In the genomic region with DNA sequence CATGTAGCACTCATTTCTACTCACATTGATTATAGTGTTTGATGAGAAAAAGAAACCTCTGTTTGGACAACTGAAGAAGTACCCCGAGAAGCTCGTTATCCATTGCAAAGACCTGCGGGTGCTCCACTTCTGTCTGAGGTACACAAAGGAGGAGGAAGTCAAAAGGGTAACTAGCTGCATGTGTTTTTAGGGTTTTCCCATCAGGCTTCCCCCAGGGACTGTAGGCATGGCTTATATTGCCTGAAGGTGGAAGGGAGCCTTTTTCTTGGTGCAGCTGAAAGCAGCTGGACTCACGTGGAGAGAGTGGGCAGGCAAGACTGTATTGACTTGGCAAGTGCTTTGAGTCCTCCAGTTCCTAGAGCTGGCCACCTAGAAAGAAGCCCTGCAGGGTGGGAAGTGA, we compare ENCODE assay signal across 27 mouse cellular contexts. TPM values are rescaled to one million over a fixed set of nuclear protein-coding genes. Genes with fewer than 3 reads are reported as not detected.
DNase-seq lines count a peak whose midpoint lies in the region; ATAC-seq and TF ChIP-seq lines count a peak whose summit lies in the region.
"Had no signal": no experiment of that assay in that cellular context is flagged by ENCODE, and none has a peak within 500 bp of the region (broad histone marks: within the 10 kb centered on the region; RNA-seq: fewer than 3 reads in every experiment).

No protein-coding gene starts in this region.

- no peak for DNase-seq in heart, adult 8-10 months (ENCODE audit: low spot score)
- DNase-seq in liver, embryonic 11.5 days (ENCODE audit: low spot score) = no peak
- peak; percentile 67 for DNase-seq in midbrain, embryonic 11.5 days (ENCODE audit: low spot score, missing footprints)
- DNase-seq in urinary bladder, postnatal 4 days (ENCODE audit: low spot score in 2 of 2) = no peak
- DNase-seq: adrenal gland, postnatal 10 days; adrenal gland, postnatal 36 days; cerebellum, adult 18-20 months; cerebellum, adult 9-10 months; cerebellum, postnatal 14 days; forebrain, postnatal 0 days; gastrocnemius, adult 2 months; gastrocnemius, postnatal 14 days; heart, adult 18-20 months; heart, postnatal 4 days had no signal

- peaks cover 89% of the 10 kb centered on the region for H3K36me3 ChIP-seq in heart, embryonic 13.5 days
- H3K36me3 ChIP-seq in liver, embryonic 12.5 days = peaks cover 80% of the 10 kb centered on the region
- H3K36me3 ChIP-seq in liver, embryonic 11.5 days (ENCODE audit: control insufficient read depth, insufficient read depth, low read length) = peaks cover 14% of the 10 kb centered on the region; the same call in 1 of the 2 replicates
- peaks cover 5% of the 10 kb centered on the region for H3K36me3 ChIP-seq in midbrain, embryonic 11.5 days (ENCODE audit: control insufficient read depth, insufficient read depth, low read length)
- peaks cover 70% of the 10 kb centered on the region for H3K36me3 ChIP-seq in midbrain, embryonic 13.5 days
- H3K36me3 ChIP-seq in small intestine, adult 2 months (ENCODE audit: control insufficient read depth, insufficient read depth, low read length) = peaks cover 60% of the 10 kb centered on the region

- no peak overlapping the region for H3K4me3 ChIP-seq in heart, embryonic 13.5 days
- H3K4me3 ChIP-seq in liver, embryonic 12.5 days = no peak overlapping the region
- H3K4me3 ChIP-seq in liver, embryonic 11.5 days (ENCODE audit: low read depth, low read length) = no peak overlapping the region
- H3K4me3 ChIP-seq in midbrain, embryonic 11.5 days (ENCODE audit: low read depth, low read length) = no peak overlapping the region
- no peak overlapping the region for H3K4me3 ChIP-seq in midbrain, embryonic 13.5 days (replicated peaks)
- no peak overlapping the region for H3K4me3 ChIP-seq in small intestine, adult 2 months (ENCODE audit: low read depth, low read length)
- H3K4me3 ChIP-seq: embryonic facial prominence, embryonic 12.5 days; embryonic facial prominence, embryonic 15.5 days; gastrocnemius, adult 2 months had no signal

- H3K4me1 ChIP-seq in heart, embryonic 13.5 days = peaks cover 37% of the 10 kb centered on the region
- H3K4me1 ChIP-seq in liver, embryonic 12.5 days = peaks cover 54% of the 10 kb centered on the region
- H3K4me1 ChIP-seq in liver, embryonic 11.5 days (replicated peaks; ENCODE audit: control insufficient read depth, insufficient read depth, low read length) = peaks cover 18% of the 10 kb centered on the region
- no peaks in the 10 kb centered on the region for H3K4me1 ChIP-seq in midbrain, embryonic 11.5 days (ENCODE audit: control insufficient read depth, insufficient read depth, low read length)
- H3K4me1 ChIP-seq in midbrain, embryonic 13.5 days (replicated peaks) = 0 out of 2 replicates have a peak, but pooled peaks cover 3% of the 10 kb centered on the region
- H3K4me1 ChIP-seq in small intestine, adult 2 months (ENCODE audit: control insufficient read depth, insufficient read depth, insufficient read length, low read length) = no peaks in the 10 kb centered on the region

- no peak for ATAC-seq in heart, embryonic 13.5 days (ENCODE audit: extremely low read depth, insufficient number of reproducible peaks, low FRiP score, low TSS enrichment)
- no peak for ATAC-seq in liver, embryonic 12.5 days
- ATAC-seq in liver, embryonic 11.5 days (replicated peaks; ENCODE audit: low FRiP score) = no peak
- no peak for ATAC-seq in midbrain, embryonic 11.5 days (ENCODE audit: low FRiP score)
- no peak for ATAC-seq in midbrain, embryonic 13.5 days
- ATAC-seq: CD4-positive, CD25-positive, alpha-beta regulatory T cell, adult 4 months; forebrain, embryonic 14.5 days; forebrain, postnatal 0 days; hindbrain, postnatal 0 days; inflammation-experienced regulatory T-cells, adult 6 months; Patski had no signal

- H3K9ac ChIP-seq in heart, embryonic 13.5 days = no peak overlapping the region
- H3K9ac ChIP-seq in liver, embryonic 12.5 days = no peak overlapping the region
- no peak overlapping the region for H3K9ac ChIP-seq in liver, embryonic 11.5 days (ENCODE audit: low read depth, low read length)
- no peak overlapping the region for H3K9ac ChIP-seq in midbrain, embryonic 11.5 days (ENCODE audit: low read length)
- no peak overlapping the region for H3K9ac ChIP-seq in midbrain, embryonic 13.5 days (replicated peaks)
- H3K9ac ChIP-seq: embryonic facial prominence, embryonic 12.5 days; embryonic facial prominence, embryonic 15.5 days; forebrain, postnatal 0 days; hindbrain, embryonic 14.5 days had no signal

- TF ChIP-seq POLR2A in small intestine, adult 2 months (IDR thresholded peaks at IDR 0.05; ENCODE audit: low read depth, low read length) = no peak

- WGBS in heart, embryonic 13.5 days = 81% methylated on average over 4 of the region's 4 CpGs
- 78% methylated on average over 4 of the region's 4 CpGs for WGBS in liver, embryonic 12.5 days (ENCODE audit: insufficient replicate concordance)
- 86% methylated on average over 4 of the region's 4 CpGs for WGBS in liver, embryonic 11.5 days
- 81% methylated on average over 4 of the region's 4 CpGs for WGBS in midbrain, embryonic 11.5 days
- WGBS in midbrain, embryonic 13.5 days = 79% methylated on average over 4 of the region's 4 CpGs
- WGBS in small intestine, adult 2 months = 84% methylated on average over 4 of the region's 4 CpGs

- H3K27ac ChIP-seq in heart, embryonic 13.5 days (replicated peaks) = 0 out of 2 replicates have a peak overlapping the region, but pooled peaks have one; percentile 20
- peak overlapping the region; percentile 23; the same call in 1 of the 2 replicates for H3K27ac ChIP-seq in liver, embryonic 12.5 days
- no peak overlapping the region for H3K27ac ChIP-seq in liver, embryonic 11.5 days (ENCODE audit: low read depth, low read length)
- no peak overlapping the region for H3K27ac ChIP-seq in midbrain, embryonic 11.5 days (ENCODE audit: low read depth, low read length)
- no peak overlapping the region for H3K27ac ChIP-seq in midbrain, embryonic 13.5 days
- H3K27ac ChIP-seq in small intestine, adult 2 months (ENCODE audit: insufficient read depth, low read depth, low read length) = 0 out of 2 replicates have a peak overlapping the region, but pooled peaks have one; percentile 18
- H3K27ac ChIP-seq: embryonic facial prominence, embryonic 12.5 days; embryonic facial prominence, embryonic 15.5 days; hindbrain, embryonic 14.5 days; hindbrain, postnatal 0 days had no signal

- no peak overlapping the region for H3K4me2 ChIP-seq in heart, embryonic 13.5 days
- H3K4me2 ChIP-seq in liver, embryonic 12.5 days = no peak overlapping the region
- no peak overlapping the region for H3K4me2 ChIP-seq in liver, embryonic 11.5 days
- H3K4me2 ChIP-seq in midbrain, embryonic 11.5 days = no peak overlapping the region
- H3K4me2 ChIP-seq in midbrain, embryonic 13.5 days (replicated peaks) = no peak overlapping the region
- H3K4me2 ChIP-seq: embryonic facial prominence, embryonic 12.5 days; embryonic facial prominence, embryonic 15.5 days; heart, embryonic 11.5 days; hindbrain, embryonic 14.5 days had no signal

- TF ChIP-seq CTCF in small intestine, adult 2 months (IDR thresholded peaks at IDR 0.05; ENCODE audit: extremely low read depth, insufficient read length, insufficient replicate concordance, low read depth, low read length) = no peak

- H3K27me3 ChIP-seq in heart, embryonic 13.5 days (replicated peaks) = no peaks in the 10 kb centered on the region
- H3K27me3 ChIP-seq in liver, embryonic 12.5 days (replicated peaks) = no peaks in the 10 kb centered on the region
- H3K27me3 ChIP-seq in liver, embryonic 11.5 days (replicated peaks; ENCODE audit: control insufficient read depth, insufficient read depth, low read length) = no peaks in the 10 kb centered on the region
- H3K27me3 ChIP-seq in midbrain, embryonic 11.5 days (ENCODE audit: control insufficient read depth, insufficient read depth, low read length) = no peaks in the 10 kb centered on the region
- no peaks in the 10 kb centered on the region for H3K27me3 ChIP-seq in midbrain, embryonic 13.5 days
- H3K27me3 ChIP-seq in small intestine, adult 2 months (ENCODE audit: control insufficient read depth, insufficient read depth, low read length) = no peaks in the 10 kb centered on the region
- H3K27me3 ChIP-seq: embryonic facial prominence, embryonic 12.5 days; embryonic facial prominence, embryonic 15.5 days; Patski had no signal

- no peaks in the 10 kb centered on the region for H3K9me3 ChIP-seq in heart, embryonic 13.5 days
- no peaks in the 10 kb centered on the region for H3K9me3 ChIP-seq in liver, embryonic 12.5 days (replicated peaks)
- no peaks in the 10 kb centered on the region for H3K9me3 ChIP-seq in liver, embryonic 11.5 days (ENCODE audit: control insufficient read depth, low read length)
- no peaks in the 10 kb centered on the region for H3K9me3 ChIP-seq in midbrain, embryonic 11.5 days (ENCODE audit: control insufficient read depth, low read length)
- no peaks in the 10 kb centered on the region for H3K9me3 ChIP-seq in midbrain, embryonic 13.5 days
- H3K9me3 ChIP-seq: embryonic facial prominence, embryonic 12.5 days; embryonic facial prominence, embryonic 15.5 days had no signal

RNA-seq across cellular contexts. Expression of gene Mtmr12, which starts 31.2 kb away (rescaled TPM):
- 11.4 and 12.0 TPM in 2 replicates for polyA plus RNA-seq in heart, embryonic 13.5 days (2015; fragmentation: Nextera tagmentation; extraction: Ambion mirVana)
- total RNA-seq in heart, adult 8-10 months (2022) = 10 to 100 TPM in 2 of 4 experiments, 1 to 10 TPM in 2; 6.8 to 11.1 (median 9.0) TPM
- 11.9 and 12.3 TPM in 2 replicates for polyA plus RNA-seq in liver, embryonic 12.5 days (2016; fragmentation: Nextera tagmentation; extraction: Ambion mirVana)
- polyA plus RNA-seq in liver, embryonic 11.5 days (2014; fragmentation: Nextera tagmentation; extraction: Ambion mirVana) = 19.6 and 23.0 TPM in 2 replicates
- 16.5 and 17.7 TPM in 2 replicates for polyA plus RNA-seq in midbrain, embryonic 11.5 days (2014; fragmentation: Nextera tagmentation; extraction: Ambion mirVana)
- polyA plus RNA-seq in midbrain, embryonic 13.5 days (2015; fragmentation: Nextera tagmentation; extraction: Ambion mirVana) = 9.3 and 9.7 TPM in 2 replicates
- polyA plus RNA-seq in small intestine, adult 2 months (2012; rRNA removed) = 11.7 and 24.7 TPM in 2 replicates

Comparison
In these comparisons a context has a peak if more than half of its experiments do, and no peak if none do; other contexts are left out.
1. H3K27ac ChIP-seq: peak in heart, embryonic 13.5 days (single experiment), liver, embryonic 12.5 days (single experiment) and small intestine, adult 2 months (single experiment); none in liver, embryonic 11.5 days (single experiment), midbrain, embryonic 11.5 days (single experiment) and midbrain, embryonic 13.5 days (single experiment).